Mouse (Mus musculus) cortical plate, adult 2 months (tissue): ENCODE measurements around the gene Dcxr.

ENCODE experiments used
- CTCF ChIP-seq: fragments of 200-500 bp; IDR thresholded peaks from 2 replicates; pipeline ENCODE4 v1.5.1; 2011; ENCODE audit warnings: mild to moderate bottlenecking, control low read depth, low read length; ENCODE audit not compliant: insufficient read depth; ENCODE audit errors: extremely low read depth
- POLR2A ChIP-seq: fragments of 200-500 bp; IDR thresholded peaks from 2 replicates; pipeline ENCODE4 v1.6.1; 2011; ENCODE audit warnings: mild to moderate bottlenecking, low read length, control low read depth; ENCODE audit not compliant: insufficient read depth; ENCODE audit errors: extremely low read depth

DNA sequence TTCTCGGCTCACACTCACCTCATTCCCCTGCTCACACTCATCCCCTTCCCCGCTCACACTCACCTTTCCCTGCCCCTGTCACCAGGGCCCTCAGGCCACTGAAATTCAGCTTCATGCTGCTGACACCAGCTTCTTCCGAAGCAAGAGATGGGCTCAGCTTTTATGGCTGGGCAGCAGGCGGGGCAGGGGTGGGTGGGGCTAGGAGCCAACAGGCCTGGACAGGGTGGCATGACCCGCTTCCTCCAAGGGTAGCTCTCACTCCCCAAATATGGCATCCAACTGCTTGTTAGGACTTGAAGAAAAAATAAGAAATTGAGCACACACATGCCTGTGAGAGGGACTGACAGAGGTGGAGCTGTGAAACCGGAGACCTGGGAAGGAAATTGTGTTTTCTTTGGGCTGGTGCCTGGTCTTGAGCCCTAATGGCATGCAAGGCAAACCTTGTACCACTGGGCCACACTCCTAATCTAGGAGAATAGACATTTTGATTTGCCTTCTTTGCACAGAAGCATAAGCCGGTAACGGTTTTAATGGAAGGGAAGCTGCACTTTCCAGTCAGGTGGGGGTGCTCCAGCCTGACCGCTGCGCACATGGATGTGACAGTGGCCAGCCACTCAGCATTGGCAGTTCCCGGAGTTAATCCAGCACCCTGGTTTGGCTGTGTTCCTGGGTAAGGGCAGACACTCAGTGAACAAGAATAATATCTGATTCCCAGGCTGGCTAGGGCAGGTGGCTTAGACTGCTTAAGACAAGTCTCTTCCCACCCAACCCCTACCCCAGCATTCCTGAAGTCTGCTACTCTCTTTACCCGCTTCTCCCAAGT is 5.0 kb upstream of the Dcxr start, which contains the start of gene Cbr2:
- TF ChIP-seq CTCF, result no peak
- no peak for TF ChIP-seq POLR2A
